Mouse (Mus musculus): ENCODE measurements around the gene Slc46a1.

Gene Slc46a1

DNA sequence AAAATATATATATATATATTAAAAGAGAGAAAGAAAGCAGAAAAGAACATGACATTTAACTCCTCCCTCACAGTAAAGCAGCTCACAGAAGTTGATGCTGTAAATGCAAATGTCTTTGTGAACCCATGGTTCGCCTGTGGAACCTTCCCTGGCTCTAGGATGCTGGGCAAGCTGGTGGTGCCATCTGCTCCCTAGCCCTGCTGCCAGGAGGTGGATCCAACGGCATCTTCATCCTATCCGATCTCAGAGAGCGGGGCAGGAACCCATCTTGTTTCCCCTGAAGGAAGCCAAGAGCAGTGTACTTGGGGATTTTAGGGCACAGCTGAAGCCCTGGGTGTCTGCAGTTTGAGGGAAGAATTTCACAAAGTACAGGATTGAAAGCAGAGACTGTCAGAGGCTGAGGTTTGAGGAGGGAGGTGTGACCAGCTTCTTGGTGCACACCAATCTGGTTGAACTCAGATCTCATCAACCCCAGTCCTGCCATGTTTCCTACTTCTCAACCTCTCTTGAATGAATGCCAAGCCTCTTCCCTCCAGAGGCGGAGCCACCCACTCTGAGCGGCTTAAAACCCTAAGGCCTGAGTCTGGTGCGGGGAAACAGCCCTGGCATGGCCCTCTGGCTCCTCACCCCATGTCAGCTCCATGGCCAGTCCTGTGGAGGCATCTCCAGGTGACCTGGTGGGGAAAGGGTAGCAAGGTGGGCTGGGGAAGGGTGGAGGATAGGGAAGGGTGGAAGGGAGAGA is 37.6 kb downstream of the Slc46a1 start, which contains the start of gene Sebox:
Gene Sebox, plus strand, starts transcription at position 539 of the 742 bp plus-strand sequence.
- no peak for DNase-seq (ENCODE audit: low spot score in 2 of 2)

DNA sequence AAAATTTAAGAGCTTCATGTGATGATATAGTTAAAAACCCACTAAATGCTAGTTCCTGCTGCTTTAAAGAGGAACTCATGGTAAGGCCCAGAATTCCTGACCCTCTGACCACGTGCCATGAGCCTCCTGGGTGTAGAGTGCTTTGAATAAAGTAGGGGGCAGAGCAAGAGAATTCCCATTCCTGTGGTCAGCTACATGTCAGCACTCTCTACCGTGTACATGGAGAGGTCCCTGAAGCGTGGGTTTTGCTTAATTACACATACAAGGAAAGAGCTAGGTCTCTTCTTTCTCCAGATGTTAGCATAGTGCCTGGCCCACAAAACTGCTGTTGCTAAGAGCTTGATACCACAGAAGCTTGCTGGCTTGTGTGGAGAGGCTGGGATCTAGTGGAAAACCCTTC is 39.9 kb downstream of the Slc46a1 start:
- DNase-seq (ENCODE audit: low spot score in 2 of 2): no peak

DNA sequence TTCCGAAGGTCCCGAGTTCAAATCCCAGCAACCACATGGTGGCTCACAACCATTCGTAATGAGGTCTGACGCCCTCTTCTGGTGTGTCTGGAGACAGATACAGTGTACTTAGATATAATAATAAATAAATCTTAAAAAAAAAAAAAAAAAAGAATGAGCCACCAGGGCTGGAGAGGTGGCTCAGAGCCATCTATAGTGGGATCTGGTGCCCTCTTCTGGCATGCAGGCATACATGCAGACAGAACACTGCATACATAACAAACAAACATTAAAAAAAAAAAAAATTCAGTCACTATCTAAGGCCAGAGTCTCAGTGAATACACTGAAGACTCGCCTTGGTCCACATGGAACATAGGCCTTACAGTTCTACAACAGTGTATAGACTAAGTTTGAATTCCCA is 43.7 kb downstream of the Slc46a1 start:
- no peak for DNase-seq (ENCODE audit: low spot score in 2 of 2)

DNA sequence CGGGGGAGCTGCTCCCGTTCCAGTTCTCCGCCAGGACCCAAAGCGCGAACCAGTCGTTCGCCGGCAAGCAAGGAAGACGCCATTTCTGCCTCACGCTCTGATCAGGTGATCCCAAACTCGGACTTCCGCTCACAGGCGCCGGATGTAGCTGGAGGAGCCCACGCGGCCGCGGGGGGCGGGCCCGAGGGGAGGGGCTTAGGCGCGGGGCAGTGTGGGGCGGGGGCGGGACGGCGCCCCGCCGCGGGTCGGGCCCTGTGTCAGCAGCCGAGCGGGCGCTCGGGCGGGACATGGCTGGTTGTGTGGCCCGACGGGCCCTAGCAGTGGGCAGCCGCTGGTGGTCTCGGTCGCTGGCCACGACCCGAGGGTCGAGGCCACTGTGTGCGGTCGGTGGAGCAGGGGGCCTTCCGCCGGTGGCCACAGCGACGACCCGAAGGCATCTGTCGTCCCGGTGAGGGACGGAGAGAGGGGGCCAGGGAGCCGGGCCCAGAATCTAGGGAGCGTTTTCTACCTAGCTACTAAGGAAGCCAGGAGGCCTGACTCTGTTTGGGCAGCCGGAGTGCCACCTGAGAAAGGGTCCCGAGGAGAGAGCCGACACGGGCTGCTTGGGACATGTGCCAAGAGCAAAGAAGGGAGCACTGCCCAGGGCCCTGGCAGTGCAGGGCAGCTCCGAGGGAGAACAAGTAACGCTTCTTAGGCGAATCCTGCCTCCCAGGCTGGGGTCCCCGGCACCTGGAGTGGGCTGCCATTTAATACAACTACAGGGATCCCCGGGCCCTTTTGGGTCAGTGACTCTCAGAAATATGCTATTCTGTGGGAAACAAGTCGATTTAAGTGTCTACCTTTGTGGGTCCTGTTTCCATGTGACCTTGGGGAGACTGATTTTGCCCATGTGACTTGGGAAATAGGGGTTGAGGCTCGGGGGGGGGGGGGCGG is 46.8 kb downstream of the Slc46a1 start, which contains the start of the genes Tmem199 and Poldip2:
Gene Tmem199, minus strand, starts transcription at position 148 of the 933 bp plus-strand sequence.
Gene Poldip2, plus strand, starts transcription at position 169 of the 933 bp plus-strand sequence.
- DNase-seq (ENCODE audit: low spot score in 2 of 2): peak; percentile 85 to 89

DNA sequence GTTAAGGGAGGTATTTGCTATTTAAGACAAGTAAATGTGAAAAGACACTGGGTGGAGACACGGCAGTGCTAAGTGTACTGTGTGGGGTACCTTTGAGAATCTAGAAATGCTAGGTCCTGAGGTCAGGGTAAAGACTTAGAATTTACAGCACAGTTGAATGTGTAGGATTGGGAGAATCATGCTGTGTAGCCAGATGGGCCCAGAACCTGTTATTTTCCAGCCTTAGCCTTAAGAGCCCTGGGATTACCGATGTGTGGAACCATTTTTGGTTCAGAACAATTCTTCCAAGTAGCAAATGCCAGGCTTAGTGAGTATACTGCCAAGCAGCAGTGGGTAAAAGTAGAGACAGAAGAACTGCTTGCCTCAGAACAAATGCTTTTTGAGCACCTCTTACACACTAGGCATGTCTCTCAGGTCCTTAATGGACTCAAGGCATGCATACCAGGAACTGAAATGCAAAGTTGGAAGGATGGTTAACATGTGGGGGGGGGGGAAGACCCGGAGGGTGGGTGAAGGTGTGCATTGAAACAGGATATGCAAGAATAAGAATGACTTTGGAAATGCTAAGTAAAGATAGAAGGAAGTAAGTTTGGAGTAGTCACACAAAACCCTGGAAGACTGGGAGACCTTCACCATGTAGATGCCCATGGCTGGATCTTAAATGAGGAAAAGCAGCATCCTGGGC is 47.8 kb downstream of the Slc46a1 start:
- DNase-seq (ENCODE audit: low spot score in 2 of 2): no peak

DNA sequence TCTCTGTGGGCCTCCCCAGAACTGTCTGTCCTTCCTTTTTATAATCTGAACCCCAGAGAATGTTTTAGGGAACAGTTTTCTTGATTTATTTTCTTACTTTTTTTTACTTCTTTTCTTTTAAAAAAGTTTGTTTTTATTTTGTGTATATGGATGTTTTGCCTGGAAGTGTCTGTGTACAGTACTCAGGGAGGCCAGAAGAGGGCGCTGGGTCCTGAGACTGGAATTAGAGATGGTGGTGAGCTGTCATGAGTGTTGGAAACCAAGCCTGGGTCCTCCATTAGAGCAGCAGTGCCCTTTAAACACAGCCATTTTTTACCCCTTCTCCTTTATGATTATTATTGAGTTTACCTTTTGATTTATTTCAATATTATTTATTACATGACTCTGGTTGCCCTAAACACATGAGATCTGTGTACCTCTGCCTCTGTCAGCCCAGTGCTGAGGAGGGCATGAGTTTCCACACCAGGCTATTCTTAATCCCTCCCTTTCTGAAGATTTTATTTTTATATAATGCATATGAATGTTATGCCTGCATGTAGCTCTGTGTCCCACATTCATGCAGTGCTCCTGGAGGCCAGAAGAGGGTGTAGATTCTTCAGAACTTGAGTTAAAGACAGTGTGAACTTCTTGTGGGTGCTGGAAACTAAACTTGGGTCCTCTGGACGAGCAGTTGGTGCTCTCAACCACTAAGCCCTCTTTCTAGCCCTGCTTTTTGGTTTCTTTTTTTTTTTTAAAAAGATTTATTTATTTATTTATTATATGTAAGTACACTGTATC is 50.2 kb downstream of the Slc46a1 start:
- DNase-seq (ENCODE audit: low spot score in 2 of 2): no peak

DNA sequence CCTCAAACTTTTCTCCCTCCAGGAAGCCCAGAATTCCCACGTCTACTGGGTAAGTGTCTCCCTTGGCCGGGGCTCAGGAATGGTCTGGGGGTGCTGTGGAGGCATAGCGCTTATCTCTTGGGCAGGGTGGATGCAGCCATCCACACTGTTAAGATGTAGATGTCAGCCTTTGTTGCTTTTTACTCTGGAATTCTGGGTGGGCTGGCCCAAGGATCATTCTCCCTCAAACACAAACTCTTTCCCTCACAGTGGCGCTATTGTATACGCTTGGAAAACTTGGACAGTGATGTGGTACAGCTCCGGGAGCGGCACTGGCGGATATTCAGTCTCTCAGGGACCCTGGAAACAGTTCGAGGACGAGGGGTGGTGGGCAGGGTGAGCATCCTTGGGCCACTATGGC is 53.4 kb downstream of the Slc46a1 start:
- no peak for DNase-seq (ENCODE audit: low spot score in 2 of 2)
